Mouse (Mus musculus) midbrain, embryonic 14.5 days (tissue): Measurements from ENCODE around the gene Dtx2. TPM values are rescaled to one million over a fixed set of nuclear protein-coding genes. Genes with fewer than 3 reads are reported as not detected.
A peak's percentile ranks its signal among the peaks of the same experiment; 100 is the strongest.
"Not testable (repeated sequence)": the region's sequence is repeated elsewhere in the genome, so short reads cannot be mapped to it uniquely, and the experiment has no call there.

Experiments used
- ATAC-seq: fragments of 200-750 bp; cut with Nextera tagmentation; 2 replicates; pipeline ENCODE4 v1.8.0; 2017; ENCODE audit warnings: moderate number of reproducible peaks, moderate library complexity; ENCODE audit not compliant: low FRiP score, low TSS enrichment
- DNase-seq: peaks from one replicate; pipeline ENCODE4 v3.0.0-alpha.2; 2015
- H3K27ac ChIP-seq: fragments of 300-500 bp; sonication (generic); replicated peaks from 2 replicates; pipeline ENCODE4 v1.5.1; 2014; ENCODE audit warnings: mild to moderate bottlenecking, low read depth, low read length, moderate library complexity
- H3K27me3 ChIP-seq: fragments of 300-500 bp; sonication (generic); 2 replicates; pipeline ENCODE4 v1.6.1; 2014; ENCODE audit warnings: low read length, control low read depth, mixed read lengths; ENCODE audit not compliant: control insufficient read depth, insufficient read depth
- H3K36me3 ChIP-seq: fragments of 300-500 bp; sonication (generic); 2 replicates; pipeline ENCODE4 v1.6.1; 2014; ENCODE audit warnings: low read length, control low read depth; ENCODE audit not compliant: control insufficient read depth, insufficient read depth
- H3K4me1 ChIP-seq: fragments of 300-500 bp; sonication (generic); 2 replicates; pipeline ENCODE4 v1.6.1; 2014; ENCODE audit warnings: mild to moderate bottlenecking, antibody characterized with exemption, low read length, control low read depth; ENCODE audit not compliant: control insufficient read depth, insufficient read depth
- H3K4me2 ChIP-seq: fragments of 300-500 bp; sonication (generic); 2 replicates; pipeline ENCODE4 v1.6.1; 2014; ENCODE audit warnings: mild to moderate bottlenecking, low read length, moderate library complexity
- H3K4me3 ChIP-seq: fragments of 300-500 bp; sonication (generic); replicated peaks from 2 replicates; pipeline ENCODE4 v1.5.1; 2014; ENCODE audit warnings: low read depth, low read length
- H3K9ac ChIP-seq: fragments of 300-500 bp; sonication (generic); replicated peaks from 2 replicates; pipeline ENCODE4 v1.6.1; 2014; ENCODE audit warnings: mild to moderate bottlenecking, low read length, moderate library complexity
- H3K9me3 ChIP-seq: fragments of 300-500 bp; sonication (generic); 2 replicates; pipeline ENCODE4 v1.6.1; 2016; ENCODE audit warnings: low read length, control low read depth, mixed read lengths; ENCODE audit not compliant: control insufficient read depth
- WGBS: fragments of 180-500 bp; shearing (Covaris S2); extraction: QIAGEN DNeasy Blood & Tissue Kit; methylation state at CpG from one replicate; pipeline ENCODE4 v1.1.7; 2014; 5-methylcytosine and 5-hydroxymethylcytosine counted together
- polyA plus RNA-seq: library from polyadenylated mRNA; unstranded; fragments of >200 nt; fragmentation: Nextera tagmentation; extraction: Ambion mirVana; gene quantifications from 2 replicates; pipeline ENCODE4 v1.2.1, GENCODE M21; 2014

Gene Dtx2
- polyA plus RNA-seq, 1 experiment from 2014 or later = 23.0 TPM

- Histone ChIP-seq H3K4me3 (no peak within 1 kb of the TSS), H3K9ac (no peak within 1 kb of the TSS), H3K27ac (no peak within 1 kb of the TSS), H3K4me2 (no peak within 1 kb of the TSS), H3K4me1 (peaks cover 7% of the 10 kb centered on the region; the same call in 1 of the 2 replicates), H3K27me3 (no peaks in the 10 kb centered on the region), H3K36me3 (no peaks in the 10 kb centered on the region), H3K9me3 (no peaks in the 10 kb centered on the region)
- DNase-seq = no peak
- no peak for ATAC-seq
- 92% methylated on average over 11 of the region's 11 CpGs for WGBS
These were observed 59.9 kb downstream of the Dtx2 start, which contains the start of gene Upk3bl for GRCm38 (mm10) chr5:136054301-136055077. TSS of gene Upk3bl (plus strand) at chr5:136054492.

- ATAC-seq (no peak), DNase-seq (no peak)
- Histone ChIP-seq H3K4me3 (no peak overlapping the region), H3K9ac (no peak overlapping the region), H3K27me3 (no peaks in the 10 kb centered on the region), H3K4me2 (no peak overlapping the region), H3K36me3 (no peaks in the 10 kb centered on the region), H3K4me1 (peaks cover 7% of the 10 kb centered on the region; the same call in 1 of the 2 replicates), H3K27ac (no peak overlapping the region), H3K9me3 (no peaks in the 10 kb centered on the region)
- 45% methylated on average over 4 of the region's 4 CpGs for WGBS
These were observed 61.5 kb downstream of the Dtx2 start for GRCm38 (mm10) chr5:136056062-136056461.

- Histone ChIP-seq H3K9ac (no peak overlapping the region; the same call in 1 of the 2 replicates), H3K36me3 (no peaks in the 10 kb centered on the region), H3K27ac (no peak overlapping the region), H3K27me3 (no peaks in the 10 kb centered on the region), H3K4me2 (no peak overlapping the region), H3K4me1 (no peaks in the 10 kb centered on the region), H3K9me3 (no peaks in the 10 kb centered on the region), H3K4me3 (no peak overlapping the region)
- DNase-seq = no peak
- ATAC-seq = no peak
- 36% methylated on average over 8 of the region's 8 CpGs for WGBS
These were observed 62.5 kb downstream of the Dtx2 start for GRCm38 (mm10) chr5:136057085-136057484.

- 12% methylated on average over 12 of the region's 12 CpGs for WGBS
- H3K9ac ChIP-seq = no peak overlapping the region
These were observed 67.0 kb downstream of the Dtx2 start for GRCm38 (mm10) chr5:136061567-136061966.

GRCm38 (mm10) chr5:136063920-136064319 lies 69.3 kb downstream of the Dtx2 start:
- 93% methylated on average over 10 of the region's 10 CpGs for WGBS
- H3K27me3 ChIP-seq = no peaks in the 10 kb centered on the region
- no peak for ATAC-seq

More at GRCm38 (mm10) chr5:136061567-136061966, 67.0 kb downstream of the Dtx2 start:
- no peak overlapping the region for H3K27ac ChIP-seq
- no peaks in the 10 kb centered on the region for H3K9me3 ChIP-seq
- ATAC-seq (no peak), DNase-seq (peak; percentile 82)
- no peaks in the 10 kb centered on the region for H3K36me3 ChIP-seq
- H3K4me2 ChIP-seq = no peak overlapping the region
- no peak overlapping the region for H3K4me3 ChIP-seq
- H3K27me3 ChIP-seq = no peaks in the 10 kb centered on the region
- no peaks in the 10 kb centered on the region for H3K4me1 ChIP-seq

GRCm38 (mm10) chr5:136066404-136067148 lies 72.0 kb downstream of the Dtx2 start:
- not testable (repeated sequence) for H3K27ac ChIP-seq, H3K9ac ChIP-seq, H3K27me3 ChIP-seq, ATAC-seq, H3K4me2 ChIP-seq, H3K9me3 ChIP-seq, H3K4me1 ChIP-seq, H3K4me3 ChIP-seq, DNase-seq, H3K36me3 ChIP-seq
- 81% methylated on average over 11 of the region's 11 CpGs for WGBS

More at GRCm38 (mm10) chr5:136063920-136064319, 69.3 kb downstream of the Dtx2 start:
- no peaks in the 10 kb centered on the region for H3K36me3 ChIP-seq
- no peaks in the 10 kb centered on the region for H3K4me1 ChIP-seq
- H3K4me2 ChIP-seq = no peak overlapping the region
- no peak for DNase-seq
- H3K4me3 ChIP-seq = no peak overlapping the region
- H3K9me3 ChIP-seq = no peaks in the 10 kb centered on the region
- no peak overlapping the region for H3K9ac ChIP-seq
- no peak overlapping the region for H3K27ac ChIP-seq

GRCm38 (mm10) chr5:136069411-136069810 lies 74.8 kb downstream of the Dtx2 start:
- no peak overlapping the region for H3K4me2 ChIP-seq
- H3K27ac ChIP-seq = no peak overlapping the region
- H3K9me3 ChIP-seq = no peaks in the 10 kb centered on the region
- no peak overlapping the region for H3K4me3 ChIP-seq
- WGBS = 78% methylated on average over 2 of the region's 2 CpGs
- H3K4me1 ChIP-seq = no peaks in the 10 kb centered on the region
- no peaks in the 10 kb centered on the region for H3K36me3 ChIP-seq
- no peaks in the 10 kb centered on the region for H3K27me3 ChIP-seq
- DNase-seq (no peak), ATAC-seq (no peak)
- no peak overlapping the region for H3K9ac ChIP-seq

GRCm38 (mm10) chr5:136073051-136073450 lies 78.5 kb downstream of the Dtx2 start:
- H3K4me3 ChIP-seq = no peak overlapping the region
- DNase-seq (no peak), ATAC-seq (no peak)
- H3K27ac ChIP-seq = no peak overlapping the region
- no peak overlapping the region for H3K9ac ChIP-seq
- no peaks in the 10 kb centered on the region for H3K4me1 ChIP-seq
- no peaks in the 10 kb centered on the region for H3K36me3 ChIP-seq
- WGBS = 63% methylated on average over 6 of the region's 6 CpGs
- H3K9me3 ChIP-seq = no peaks in the 10 kb centered on the region
- H3K4me2 ChIP-seq = no peak overlapping the region
- H3K27me3 ChIP-seq = no peaks in the 10 kb centered on the region
